Mouse (Mus musculus): ENCODE results near the gene Ifitm5. TPM values are rescaled to one million over a fixed set of nuclear protein-coding genes. Genes with fewer than 3 reads are reported as not detected.

Ifitm5 gene
- total and polyA plus RNA-seq, 2 experiments, result 0.55 to 1.0 TPM

- no peaks in the 10 kb centered on the region for H3K27me3 ChIP-seq (ENCODE audit: control insufficient read depth, insufficient read depth, low read length)
- no peak overlapping the region for H3K4me3 ChIP-seq (ENCODE audit: insufficient read depth, low read depth, low read length)
- no peak for TF ChIP-seq POLR2A (IDR thresholded peaks at IDR 0.05; ENCODE audit: extremely low read depth, insufficient read depth, low read length)
- TF ChIP-seq CTCF (IDR thresholded peaks at IDR 0.05; ENCODE audit: low read depth, low read length), result no peak
- no peak overlapping the region for H3K27ac ChIP-seq (replicated peaks; ENCODE audit: insufficient read depth, low read depth, low read length)
- no peak overlapping the region for H3K9ac ChIP-seq (ENCODE audit: low read depth, low read length)
- peaks cover 4% of the 10 kb centered on the region for H3K4me1 ChIP-seq (ENCODE audit: control insufficient read depth, insufficient read depth, low read length)
- DNase-seq (ENCODE audit: extremely low read depth, low read depth, low spot score), result peak; percentile 48
- no peaks in the 10 kb centered on the region for H3K36me3 ChIP-seq (ENCODE audit: control insufficient read depth, insufficient read depth, low read length)
- WGBS, result 18% methylated on average over 9 of the region's 9 CpGs
- H3K79me2 ChIP-seq (ENCODE audit: control insufficient read depth, insufficient read depth, low read length), result peaks cover 8% of the 10 kb centered on the region
Observed at GRCm38 (mm10) chr7:140959181-140959901, 9.2 kb upstream of the Ifitm5 start.

GRCm38 (mm10) chr7:140956556-140956869 lies 6.4 kb upstream of the Ifitm5 start:
- 3% methylated on average over 6 of the region's 6 CpGs for WGBS
- no peaks in the 10 kb centered on the region for H3K27me3 ChIP-seq (ENCODE audit: control insufficient read depth, insufficient read depth, low read length)
- peaks cover 7% of the 10 kb centered on the region for H3K4me1 ChIP-seq (ENCODE audit: control insufficient read depth, insufficient read depth, low read length)
- no peaks in the 10 kb centered on the region for H3K36me3 ChIP-seq (ENCODE audit: control insufficient read depth, insufficient read depth, low read length)
- TF ChIP-seq POLR2A (IDR thresholded peaks at IDR 0.05; ENCODE audit: extremely low read depth, insufficient read depth, low read length) (no peak), CTCF (IDR thresholded peaks at IDR 0.05; ENCODE audit: low read depth, low read length) (no peak)
- no peak overlapping the region for H3K4me3 ChIP-seq (ENCODE audit: insufficient read depth, low read depth, low read length)
- peaks cover 17% of the 10 kb centered on the region for H3K79me2 ChIP-seq (ENCODE audit: control insufficient read depth, insufficient read depth, low read length)
- H3K27ac ChIP-seq (replicated peaks; ENCODE audit: insufficient read depth, low read depth, low read length), result peak overlapping the region; percentile 88
- no peak for DNase-seq (ENCODE audit: extremely low read depth, low read depth, low spot score)
- H3K9ac ChIP-seq (ENCODE audit: low read depth, low read length), result peak overlapping the region; percentile 7; the same call in 1 of the 2 replicates

GRCm38 (mm10) chr7:140955758-140956555 lies 5.9 kb upstream of the Ifitm5 start, which contains the start of the genes Gm45717 and Ifitm2:
TSS of gene Gm45717 (minus strand) at chr7:140955937.
TSS of gene Ifitm2 (minus strand) at chr7:140955987.
- DNase-seq (ENCODE audit: extremely low read depth, low read depth, low spot score), result peak; percentile 95
- no peaks in the 10 kb centered on the region for H3K27me3 ChIP-seq (ENCODE audit: control insufficient read depth, insufficient read depth, low read length)
- TF ChIP-seq CTCF (IDR thresholded peaks at IDR 0.05; ENCODE audit: low read depth, low read length) (no peak), POLR2A (IDR thresholded peaks at IDR 0.05; ENCODE audit: extremely low read depth, insufficient read depth, low read length) (no peak)
- H3K79me2 ChIP-seq (ENCODE audit: control insufficient read depth, insufficient read depth, low read length), result peaks cover 17% of the 10 kb centered on the region
- H3K4me3 ChIP-seq (ENCODE audit: insufficient read depth, low read depth, low read length), result peak within 1 kb of the TSS; percentile 77
- peaks cover 7% of the 10 kb centered on the region for H3K4me1 ChIP-seq (ENCODE audit: control insufficient read depth, insufficient read depth, low read length)
- peak within 1 kb of the TSS; percentile 95 for H3K27ac ChIP-seq (replicated peaks; ENCODE audit: insufficient read depth, low read depth, low read length)
- H3K9ac ChIP-seq (ENCODE audit: low read depth, low read length), result peak within 1 kb of the TSS; percentile 88
- under 1% methylated on average over 11 of the region's 11 CpGs for WGBS
- H3K36me3 ChIP-seq (ENCODE audit: control insufficient read depth, insufficient read depth, low read length), result no peaks in the 10 kb centered on the region

- peak; percentile 50 for DNase-seq (ENCODE audit: extremely low read depth, low read depth, low spot score)
- no peaks in the 10 kb centered on the region for H3K36me3 ChIP-seq (ENCODE audit: control insufficient read depth, insufficient read depth, low read length)
- no peaks in the 10 kb centered on the region for H3K27me3 ChIP-seq (ENCODE audit: control insufficient read depth, insufficient read depth, low read length)
- peak overlapping the region; percentile 77 for H3K4me3 ChIP-seq (ENCODE audit: insufficient read depth, low read depth, low read length)
- peaks cover 11% of the 10 kb centered on the region for H3K4me1 ChIP-seq (ENCODE audit: control insufficient read depth, insufficient read depth, low read length)
- H3K79me2 ChIP-seq (ENCODE audit: control insufficient read depth, insufficient read depth, low read length), result peaks cover 17% of the 10 kb centered on the region
- TF ChIP-seq CTCF (IDR thresholded peaks at IDR 0.05; ENCODE audit: low read depth, low read length), result no peak
- no peak for TF ChIP-seq POLR2A (IDR thresholded peaks at IDR 0.05; ENCODE audit: extremely low read depth, insufficient read depth, low read length)
- H3K27ac ChIP-seq (replicated peaks; ENCODE audit: insufficient read depth, low read depth, low read length), result peak overlapping the region; percentile 95
- H3K9ac ChIP-seq (ENCODE audit: low read depth, low read length), result peak overlapping the region; percentile 88
- WGBS, result 3% methylated on average over 17 of the region's 17 CpGs
Observed at GRCm38 (mm10) chr7:140955342-140955741, 5.3 kb upstream of the Ifitm5 start.

- peak; percentile 58 for DNase-seq (ENCODE audit: extremely low read depth, low read depth, low spot score)
- H3K36me3 ChIP-seq (ENCODE audit: control insufficient read depth, insufficient read depth, low read length), result no peaks in the 10 kb centered on the region
- H3K27ac ChIP-seq (replicated peaks; ENCODE audit: insufficient read depth, low read depth, low read length), result peak overlapping the region; percentile 95
- peak overlapping the region; percentile 77 for H3K4me3 ChIP-seq (ENCODE audit: insufficient read depth, low read depth, low read length)
- H3K4me1 ChIP-seq (ENCODE audit: control insufficient read depth, insufficient read depth, low read length), result peaks cover 11% of the 10 kb centered on the region
- TF ChIP-seq CTCF (IDR thresholded peaks at IDR 0.05; ENCODE audit: low read depth, low read length), result no peak
- TF ChIP-seq POLR2A (IDR thresholded peaks at IDR 0.05; ENCODE audit: extremely low read depth, insufficient read depth, low read length), result no peak
- H3K9ac ChIP-seq (ENCODE audit: low read depth, low read length), result peak overlapping the region; percentile 88
- H3K79me2 ChIP-seq (ENCODE audit: control insufficient read depth, insufficient read depth, low read length), result peaks cover 17% of the 10 kb centered on the region
- 2% methylated on average over 9 of the region's 9 CpGs for WGBS
- no peaks in the 10 kb centered on the region for H3K27me3 ChIP-seq (ENCODE audit: control insufficient read depth, insufficient read depth, low read length)
Observed at GRCm38 (mm10) chr7:140954733-140955071, 4.6 kb upstream of the Ifitm5 start.
